Mouse (Mus musculus) brain, embryonic 14.5 days (tissue): ENCODE results near the gene Arhgef40.

Source experiments
- CTCF ChIP-seq: fragments of 200-500 bp; IDR thresholded peaks from 2 replicates; pipeline ENCODE4 v1.5.1; 2012; ENCODE audit warnings: inconsistent platforms, mild to moderate bottlenecking, moderate library complexity, borderline replicate concordance; ENCODE audit not compliant: insufficient read depth, insufficient read length; ENCODE audit errors: extremely low read depth
- POLR2A ChIP-seq: fragments of 200-500 bp; IDR thresholded peaks from 2 replicates; pipeline ENCODE4 v1.6.1; 2012; ENCODE audit warnings: mild to moderate bottlenecking, inconsistent platforms, borderline replicate concordance; ENCODE audit not compliant: poor library complexity, insufficient read depth, insufficient read length, severe bottlenecking; ENCODE audit errors: extremely low read depth

GRCm38 (mm10) chr14:51983251-51983650 lies 1.3 kb upstream of the Arhgef40 start:
- TF ChIP-seq CTCF (no peak), POLR2A (no peak)
